Mouse (Mus musculus) olfactory bulb, adult 2 months (tissue): ENCODE results near the gene Sema3d. TPM values are rescaled to one million over a fixed set of nuclear protein-coding genes. Genes with fewer than 3 reads are reported as not detected.

ENCODE experiments used
- H3K27ac ChIP-seq: fragments of 200-500 bp; 2 replicates; pipeline ENCODE4 v1.5.1; 2012; ENCODE audit warnings: low read depth, low read length; ENCODE audit not compliant: insufficient read depth
- H3K4me1 ChIP-seq: fragments of 200-500 bp; 2 replicates; pipeline ENCODE4 v1.6.1; 2012; ENCODE audit warnings: low read length; ENCODE audit not compliant: control insufficient read depth, insufficient read depth
- H3K4me3 ChIP-seq: fragments of 200-500 bp; 2 replicates; pipeline ENCODE4 v1.5.1; 2012; ENCODE audit warnings: mild to moderate bottlenecking, low read depth, low read length, moderate library complexity; ENCODE audit not compliant: insufficient read depth
- CTCF ChIP-seq: fragments of 200-500 bp; IDR thresholded peaks from 2 replicates; pipeline ENCODE4 v1.5.1; 2012; ENCODE audit warnings: low read depth, mild to moderate bottlenecking, low read length, moderate library complexity; ENCODE audit not compliant: insufficient read depth
- POLR2A ChIP-seq: fragments of 200-500 bp; IDR thresholded peaks from 2 replicates; pipeline ENCODE4 v1.6.1; 2012; ENCODE audit warnings: mild to moderate bottlenecking, low read depth, low read length, moderate library complexity; ENCODE audit not compliant: insufficient read depth
- WGBS: fragments of 180-500 bp; shearing (Covaris S2); methylation state at CpG from one replicate; pipeline ENCODE4 v1.1.7; 2018; 5-methylcytosine and 5-hydroxymethylcytosine counted together
- polyA plus RNA-seq: library from polyadenylated mRNA; stranded (reverse); fragments of >200 nt; gene quantifications from 2 replicates; pipeline ENCODE4 v1.2.4, GENCODE M21; 2012; ENCODE audit warnings: low replicate concordance; ENCODE audit not compliant: missing spikeins, insufficient read depth, insufficient read length

Gene Sema3d
- polyA plus RNA-seq, 1 experiment: not detected

DNA sequence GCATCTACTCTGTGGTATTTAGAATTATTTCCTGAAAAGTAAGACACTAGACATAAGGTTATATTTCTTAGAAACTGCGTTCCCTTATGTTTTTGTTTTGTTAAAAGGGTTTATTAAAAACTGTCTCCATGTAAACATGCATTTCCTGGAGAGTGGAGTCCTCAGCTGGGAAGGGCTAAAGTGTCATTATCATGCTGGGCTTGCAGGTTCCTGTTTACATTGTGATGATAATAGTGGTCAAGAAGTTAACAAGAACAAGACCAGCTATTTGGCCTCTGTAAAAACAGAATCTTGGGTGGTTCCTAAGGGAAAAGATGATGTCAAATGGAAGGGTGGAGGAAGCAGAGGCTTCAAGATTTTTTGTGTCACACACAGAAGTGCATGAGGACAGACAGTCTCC is 183.4 kb downstream of the Sema3d start:
- TF ChIP-seq CTCF (no peak), POLR2A (no peak)
- H3K27ac ChIP-seq: no peak overlapping the region
- H3K4me1 ChIP-seq: no peaks in the 10 kb centered on the region
- no peak overlapping the region for H3K4me3 ChIP-seq
- 87% methylated on average over 1 of the region's 1 CpGs for WGBS

DNA sequence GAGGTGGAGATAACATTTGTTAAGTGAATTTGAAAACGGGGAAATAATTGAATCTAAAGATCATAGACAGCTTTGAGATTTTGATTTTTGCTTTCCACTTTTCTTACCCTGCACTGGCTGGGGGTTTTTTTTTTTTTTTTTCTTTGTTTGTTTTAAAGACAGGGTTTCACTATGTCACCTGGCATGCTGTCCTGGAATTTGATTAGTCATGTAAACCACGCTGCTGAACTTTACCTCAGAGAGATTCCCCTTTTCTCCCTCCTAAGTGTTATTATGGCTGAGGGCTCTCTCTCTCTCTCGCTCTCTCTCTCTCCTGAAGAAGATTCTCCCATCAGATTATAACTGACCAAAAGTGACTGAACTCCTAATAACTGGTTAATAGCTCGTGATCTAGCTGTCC is 191.4 kb downstream of the Sema3d start:
- no peaks in the 10 kb centered on the region for H3K4me1 ChIP-seq
- no peak overlapping the region for H3K4me3 ChIP-seq
- 83% methylated on average over 4 of the region's 4 CpGs for WGBS
- TF ChIP-seq POLR2A (no peak), CTCF (no peak)
- no peak overlapping the region for H3K27ac ChIP-seq

GRCm38 (mm10) chr5:12575262-12575661 is 192.1 kb downstream of the Sema3d start:
- no peaks in the 10 kb centered on the region for H3K4me1 ChIP-seq
- WGBS: 54% methylated on average over 1 of the region's 1 CpGs
- no peak overlapping the region for H3K4me3 ChIP-seq
- H3K27ac ChIP-seq: no peak overlapping the region
- TF ChIP-seq POLR2A (no peak), CTCF (no peak)

GRCm38 (mm10) chr5:12579752-12580151 is 196.6 kb downstream of the Sema3d start:
- TF ChIP-seq CTCF: no peak
- TF ChIP-seq POLR2A: no peak
- 77% methylated on average over 4 of the region's 4 CpGs for WGBS
- no peak overlapping the region for H3K27ac ChIP-seq
- H3K4me3 ChIP-seq: no peak overlapping the region
- no peaks in the 10 kb centered on the region for H3K4me1 ChIP-seq

GRCm38 (mm10) chr5:12582540-12582939 is 199.4 kb downstream of the Sema3d start:
- TF ChIP-seq POLR2A (no peak), CTCF (no peak)
- Histone ChIP-seq H3K4me1 (no peaks in the 10 kb centered on the region), H3K27ac (no peak overlapping the region), H3K4me3 (no peak overlapping the region)
- 96% methylated on average over 1 of the region's 1 CpGs for WGBS

- H3K27ac ChIP-seq: no peak overlapping the region
- TF ChIP-seq CTCF (no peak), POLR2A (no peak)
- WGBS: 44% methylated on average over 3 of the region's 3 CpGs
- H3K4me1 ChIP-seq: no peaks in the 10 kb centered on the region
- no peak overlapping the region for H3K4me3 ChIP-seq
Observed at GRCm38 (mm10) chr5:12583293-12583834, 200.2 kb downstream of the Sema3d start.

DNA sequence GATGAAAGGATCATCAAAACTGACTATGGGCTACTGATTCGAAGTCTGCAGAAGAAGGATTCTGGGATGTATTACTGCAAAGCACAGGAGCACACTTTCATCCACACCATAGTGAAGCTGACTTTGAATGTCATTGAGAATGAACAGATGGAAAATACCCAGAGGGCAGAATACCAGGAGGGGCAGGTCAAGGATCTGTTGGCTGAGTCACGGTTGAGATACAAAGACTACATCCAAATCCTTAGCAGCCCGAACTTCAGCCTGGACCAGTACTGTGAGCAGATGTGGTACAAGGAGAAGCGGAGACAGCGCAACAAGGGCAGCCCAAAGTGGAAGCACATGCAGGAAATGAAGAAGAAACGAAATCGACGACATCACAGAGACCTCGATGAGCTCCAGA is 201.7 kb downstream of the Sema3d start:
- Histone ChIP-seq H3K4me1 (no peaks in the 10 kb centered on the region), H3K27ac (no peak overlapping the region), H3K4me3 (no peak overlapping the region)
- WGBS: 93% methylated on average over 9 of the region's 9 CpGs
- no peak for TF ChIP-seq POLR2A
- TF ChIP-seq CTCF: no peak

GRCm38 (mm10) chr5:12634227-12634980 is 251.2 kb downstream of the Sema3d start:
- TF ChIP-seq CTCF (no peak), POLR2A (no peak)
- no peak overlapping the region for H3K4me3 ChIP-seq
- H3K4me1 ChIP-seq: no peaks in the 10 kb centered on the region
- H3K27ac ChIP-seq: no peak overlapping the region
- WGBS: 27% methylated on average over 8 of the region's 8 CpGs

- H3K4me3 ChIP-seq: no peak overlapping the region
- H3K4me1 ChIP-seq: no peaks in the 10 kb centered on the region
- WGBS: 89% methylated on average over 7 of the region's 7 CpGs
- no peak for TF ChIP-seq CTCF
- H3K27ac ChIP-seq: no peak overlapping the region
Observed at GRCm38 (mm10) chr5:12637763-12638468, 254.7 kb downstream of the Sema3d start.
